ENCODE assay signal across 10 mouse cellular contexts in the genomic region with DNA sequence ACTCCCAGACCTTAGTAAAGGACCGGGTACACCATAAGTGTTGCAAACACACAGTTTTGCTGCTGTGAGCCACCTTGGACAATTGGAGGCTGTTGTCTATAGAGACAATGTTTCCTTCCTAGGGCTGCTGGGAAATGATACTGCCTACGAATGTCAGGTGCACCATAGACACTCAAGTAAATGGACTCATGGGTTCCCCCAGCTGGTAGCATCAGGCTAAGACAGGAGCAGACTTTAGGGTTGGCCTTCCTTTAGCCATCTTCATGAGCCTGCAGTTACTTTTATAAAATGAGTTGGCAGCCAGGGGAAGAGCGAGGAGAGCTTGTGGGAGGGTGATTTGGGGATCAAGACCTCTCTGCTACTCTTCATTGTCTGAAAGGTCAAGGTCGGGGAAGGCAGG. TPM values are rescaled to one million over a fixed set of nuclear protein-coding genes. Genes with fewer than 3 reads are reported as not detected.
DNase-seq lines count a peak whose midpoint lies in the region; ATAC-seq and TF ChIP-seq lines count a peak whose summit lies in the region.
"Had no signal": no experiment of that assay in that cellular context is flagged by ENCODE, and none has a peak within 500 bp of the region (broad histone marks: within the 10 kb centered on the region; RNA-seq: fewer than 3 reads in every experiment).

No protein-coding gene starts in this region.

- H3K9ac ChIP-seq in stomach, postnatal 0 days (ENCODE audit: low read length): no peak overlapping the region
- H3K9ac ChIP-seq in midbrain, embryonic 16.5 days (ENCODE audit: low read depth, low read length): no peak overlapping the region
- H3K9ac ChIP-seq: embryonic facial prominence, embryonic 15.5 days; heart, embryonic 13.5 days had no signal

- no peaks in the 10 kb centered on the region for H3K9me3 ChIP-seq in stomach, postnatal 0 days (ENCODE audit: control insufficient read depth, low read length)
- no peaks in the 10 kb centered on the region for H3K9me3 ChIP-seq in midbrain, embryonic 16.5 days (replicated peaks; ENCODE audit: control insufficient read depth, low read length, poor library complexity, severe bottlenecking)
- H3K9me3 ChIP-seq: embryonic facial prominence, embryonic 15.5 days; heart, embryonic 13.5 days had no signal

- no peaks in the 10 kb centered on the region for H3K36me3 ChIP-seq in stomach, postnatal 0 days (ENCODE audit: control insufficient read depth, insufficient read depth, low read length)
- no peaks in the 10 kb centered on the region for H3K36me3 ChIP-seq in midbrain, embryonic 16.5 days (ENCODE audit: control insufficient read depth, insufficient read depth, low read length)
- H3K36me3 ChIP-seq: embryonic facial prominence, embryonic 15.5 days; heart, embryonic 13.5 days had no signal

- WGBS in stomach, postnatal 0 days: 70% methylated on average over 4 of the region's 4 CpGs
- 80% methylated on average over 4 of the region's 4 CpGs for WGBS in midbrain, embryonic 16.5 days

- no peak overlapping the region for H3K27ac ChIP-seq in layer of hippocampus, adult 2 months
- H3K27ac ChIP-seq in stomach, postnatal 0 days (replicated peaks): no peak overlapping the region
- no peak overlapping the region for H3K27ac ChIP-seq in midbrain, embryonic 16.5 days (ENCODE audit: low read length)
- H3K27ac ChIP-seq: embryonic facial prominence, embryonic 15.5 days; heart, embryonic 13.5 days had no signal

- ATAC-seq in common myeloid progenitor, adult 5-6 weeks (replicated peaks; ENCODE audit: low read depth, poor library complexity, severe bottlenecking): peak; percentile 84
- ATAC-seq in stomach, postnatal 0 days (ENCODE audit: low FRiP score, low TSS enrichment): no peak
- ATAC-seq in midbrain, embryonic 16.5 days: no peak

- TF ChIP-seq CTCF in layer of hippocampus, adult 2 months (conservative IDR thresholded peaks at IDR 0.05): peak; percentile 67
- TF ChIP-seq CTCF in stomach, postnatal 0 days (IDR thresholded peaks at IDR 0.05; ENCODE audit: low read depth): peak; percentile 66

- H3K4me2 ChIP-seq in stomach, postnatal 0 days (replicated peaks; ENCODE audit: low read depth): no peak overlapping the region
- H3K4me2 ChIP-seq in midbrain, embryonic 16.5 days (ENCODE audit: low read length): no peak overlapping the region
- H3K4me2 ChIP-seq: embryonic facial prominence, embryonic 15.5 days; heart, embryonic 13.5 days had no signal

- peak; percentile 38 for DNase-seq in adrenal gland, postnatal 10 days
- no peak for DNase-seq in adrenal gland, adult 18-20 months (ENCODE audit: low spot score in 2 of 2)
- no peak for DNase-seq in layer of hippocampus, adult 2 months (ENCODE audit: low spot score in 2 of 2)
- no peak for DNase-seq in layer of hippocampus, postnatal 10 days (ENCODE audit: low spot score in 2 of 2)
- no peak for DNase-seq in stomach, postnatal 0 days (ENCODE audit: low spot score)
- DNase-seq in layer of hippocampus, adult 11-12 months (ENCODE audit: low spot score): no peak

- H3K27me3 ChIP-seq in stomach, postnatal 0 days (ENCODE audit: control insufficient read depth, insufficient read depth, low read length): no peaks in the 10 kb centered on the region
- no peaks in the 10 kb centered on the region for H3K27me3 ChIP-seq in midbrain, embryonic 16.5 days (ENCODE audit: control insufficient read depth, insufficient read depth, low read depth, low read length)
- H3K27me3 ChIP-seq: embryonic facial prominence, embryonic 15.5 days; heart, embryonic 13.5 days had no signal

- H3K4me3 ChIP-seq in layer of hippocampus, adult 2 months: no peak overlapping the region
- H3K4me3 ChIP-seq in stomach, postnatal 0 days (ENCODE audit: low read depth, low read length): no peak overlapping the region
- H3K4me3 ChIP-seq in midbrain, embryonic 16.5 days (ENCODE audit: low read depth, low read length): no peak overlapping the region
- H3K4me3 ChIP-seq: embryonic facial prominence, embryonic 15.5 days; heart, embryonic 13.5 days had no signal

- no peaks in the 10 kb centered on the region for H3K4me1 ChIP-seq in stomach, postnatal 0 days (replicated peaks; ENCODE audit: control insufficient read depth, insufficient read depth)
- H3K4me1 ChIP-seq in midbrain, embryonic 16.5 days (ENCODE audit: control insufficient read depth, insufficient read depth, low read length): peaks cover 6% of the 10 kb centered on the region

- TF ChIP-seq EP300 in stomach, postnatal 0 days (optimal IDR thresholded peaks at IDR 0.05): no peak

RNA-seq across cellular contexts. Expression of a gene that starts 52.2 kb away (rescaled TPM):
- 10 to 100 TPM; 14.4 to 18.3 TPM for total RNA-seq in adrenal gland, postnatal 10 days (2021)
- total RNA-seq in adrenal gland, adult 18-20 months (2021): 10 to 100 TPM; 12.8 to 15.9 TPM
- 100 to 1,000 TPM; 103 to 108 TPM for total RNA-seq in layer of hippocampus, adult 2 months (2021)
- total RNA-seq in layer of hippocampus, postnatal 10 days (2021): 10 to 100 TPM; 42.3 to 43.7 TPM
- total RNA-seq in common myeloid progenitor, adult 5-6 weeks (2017): under 0.01 and 4.8 TPM in 2 replicates
- 5.5 and 8.0 TPM in 2 replicates for polyA plus RNA-seq in stomach, postnatal 0 days (2015; fragmentation: Nextera tagmentation; extraction: Ambion mirVana)
- 0.97 and 1.7 TPM in 2 replicates for polyA plus RNA-seq in midbrain, embryonic 16.5 days (2015; fragmentation: Nextera tagmentation; extraction: Ambion mirVana)
